Mouse (Mus musculus): ENCODE measurements around the gene 1520401A03Rik. TPM values are rescaled to one million over a fixed set of nuclear protein-coding genes. Genes with fewer than 3 reads are reported as not detected.

Gene 1520401A03Rik
- polyA plus RNA-seq, 1 experiment from 2014 or later = 0.21 TPM

DNA sequence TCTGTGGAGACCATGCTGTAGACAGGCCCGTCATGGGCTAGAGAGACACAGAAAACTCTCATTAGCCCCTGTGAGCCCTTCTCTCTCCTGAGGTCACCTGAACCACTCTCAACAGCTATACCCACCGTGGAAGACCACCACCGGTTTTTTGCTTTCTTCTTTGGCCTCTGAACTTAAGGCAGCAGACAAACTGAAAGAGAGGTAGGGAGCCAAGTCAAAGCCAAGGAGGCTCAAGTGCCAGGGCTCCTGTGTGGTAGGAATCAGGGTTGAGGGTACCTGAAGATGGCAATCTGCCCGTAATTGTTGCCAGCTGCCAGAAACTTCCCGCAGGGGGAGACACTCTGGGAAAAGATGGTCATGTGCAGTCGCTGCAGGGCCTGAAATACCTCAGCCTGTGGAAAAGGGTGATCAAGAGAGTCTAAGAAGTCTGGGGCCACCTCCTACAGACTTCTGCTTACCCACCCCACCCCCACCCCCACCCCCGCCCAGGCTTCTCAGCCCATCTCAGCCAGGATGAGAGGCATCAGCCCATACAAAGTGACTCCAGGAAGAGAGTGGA, 52.0 kb downstream of the 1520401A03Rik start:
- H3K27ac ChIP-seq (ENCODE audit: low read depth, low read length) = no peak overlapping the region
- WGBS = 93% methylated on average over 7 of the region's 7 CpGs
- no peak for ATAC-seq (ENCODE audit: low read depth)
- peaks cover 5% of the 10 kb centered on the region; the same call in 1 of the 2 replicates for H3K36me3 ChIP-seq (ENCODE audit: control insufficient read depth, insufficient read depth, low read length)
- H3K9me3 ChIP-seq (ENCODE audit: control insufficient read depth, low read length) = no peaks in the 10 kb centered on the region
- no peaks in the 10 kb centered on the region for H3K27me3 ChIP-seq (ENCODE audit: control insufficient read depth, insufficient read depth, low read length)
- no peaks in the 10 kb centered on the region; the same call in 1 of the 2 replicates for H3K4me1 ChIP-seq (ENCODE audit: control insufficient read depth, insufficient read depth, low read length)
- no peak overlapping the region for H3K4me2 ChIP-seq (ENCODE audit: low read depth, low read length)
- H3K9ac ChIP-seq (replicated peaks; ENCODE audit: low read depth, low read length) = no peak overlapping the region
- H3K4me3 ChIP-seq (ENCODE audit: low read depth, low read length) = no peak overlapping the region

DNA sequence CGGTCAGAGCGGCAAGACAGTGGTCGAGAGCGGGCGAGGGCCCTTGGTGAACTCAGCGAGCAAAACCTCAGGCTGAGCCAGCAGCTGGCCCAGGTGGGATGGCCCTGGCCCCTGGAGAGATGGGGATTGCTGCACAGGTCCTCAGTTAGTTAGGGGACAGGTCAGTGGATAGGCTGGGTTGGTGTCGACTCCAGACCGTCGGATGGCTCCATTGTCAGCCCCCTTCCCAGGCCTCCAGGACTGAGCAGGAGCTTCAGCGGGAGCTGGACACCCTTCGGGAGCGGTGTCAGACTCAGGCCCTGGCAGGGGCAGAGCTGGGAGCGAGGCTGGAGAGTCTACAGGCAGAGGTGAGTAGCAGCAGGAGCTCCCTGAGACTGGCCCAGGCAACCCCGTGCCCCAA, 57.1 kb downstream of the 1520401A03Rik start:
- Histone ChIP-seq H3K9me3 (ENCODE audit: control insufficient read depth, low read length) (no peaks in the 10 kb centered on the region), H3K27me3 (ENCODE audit: control insufficient read depth, insufficient read depth, low read length) (peaks cover 8% of the 10 kb centered on the region), H3K9ac (replicated peaks; ENCODE audit: low read depth, low read length) (no peak overlapping the region), H3K4me1 (ENCODE audit: control insufficient read depth, insufficient read depth, low read length) (no peaks in the 10 kb centered on the region), H3K4me3 (ENCODE audit: low read depth, low read length) (no peak overlapping the region), H3K27ac (ENCODE audit: low read depth, low read length) (no peak overlapping the region), H3K4me2 (ENCODE audit: low read depth, low read length) (no peak overlapping the region), H3K36me3 (ENCODE audit: control insufficient read depth, insufficient read depth, low read length) (peaks cover 5% of the 10 kb centered on the region; the same call in 1 of the 2 replicates)
- 87% methylated on average over 14 of the region's 14 CpGs for WGBS
- no peak for ATAC-seq (ENCODE audit: low read depth)

DNA sequence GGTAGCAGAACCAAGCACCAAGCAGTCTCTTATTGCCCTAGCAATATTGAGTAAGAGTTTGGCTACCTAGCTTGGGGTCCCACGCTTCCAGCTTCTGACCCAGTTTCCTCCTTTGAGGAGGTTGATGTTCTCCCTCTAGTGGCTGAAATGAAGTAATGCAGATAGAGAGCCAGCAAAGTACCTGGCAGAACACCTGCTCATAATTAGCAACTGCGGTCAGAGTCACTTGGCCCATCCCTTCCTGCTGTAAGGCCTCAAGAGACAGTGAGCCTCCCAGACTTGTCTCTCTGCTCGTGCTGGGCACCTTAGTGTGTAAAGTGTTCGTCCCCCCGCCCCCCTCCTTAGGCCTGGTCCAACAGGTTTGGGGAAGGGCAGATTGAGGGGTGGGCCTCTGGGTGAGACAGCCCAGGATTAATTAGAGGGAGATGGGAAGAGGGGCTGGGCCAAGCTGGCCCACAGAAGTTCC, 58.0 kb downstream of the 1520401A03Rik start:
- H3K4me1 ChIP-seq (ENCODE audit: control insufficient read depth, insufficient read depth, low read length) = no peaks in the 10 kb centered on the region
- ATAC-seq (ENCODE audit: low read depth) = peak; percentile 25; the same call in 1 of the 2 replicates
- no peak overlapping the region for H3K27ac ChIP-seq (ENCODE audit: low read depth, low read length)
- peaks cover 14% of the 10 kb centered on the region for H3K27me3 ChIP-seq (ENCODE audit: control insufficient read depth, insufficient read depth, low read length)
- 14% methylated on average over 5 of the region's 5 CpGs for WGBS
- H3K9ac ChIP-seq (replicated peaks; ENCODE audit: low read depth, low read length) = no peak overlapping the region
- peaks cover 5% of the 10 kb centered on the region; the same call in 1 of the 2 replicates for H3K36me3 ChIP-seq (ENCODE audit: control insufficient read depth, insufficient read depth, low read length)
- H3K4me2 ChIP-seq (ENCODE audit: low read depth, low read length) = no peak overlapping the region
- no peak overlapping the region for H3K4me3 ChIP-seq (ENCODE audit: low read depth, low read length)
- H3K9me3 ChIP-seq (ENCODE audit: control insufficient read depth, low read length) = no peaks in the 10 kb centered on the region

DNA sequence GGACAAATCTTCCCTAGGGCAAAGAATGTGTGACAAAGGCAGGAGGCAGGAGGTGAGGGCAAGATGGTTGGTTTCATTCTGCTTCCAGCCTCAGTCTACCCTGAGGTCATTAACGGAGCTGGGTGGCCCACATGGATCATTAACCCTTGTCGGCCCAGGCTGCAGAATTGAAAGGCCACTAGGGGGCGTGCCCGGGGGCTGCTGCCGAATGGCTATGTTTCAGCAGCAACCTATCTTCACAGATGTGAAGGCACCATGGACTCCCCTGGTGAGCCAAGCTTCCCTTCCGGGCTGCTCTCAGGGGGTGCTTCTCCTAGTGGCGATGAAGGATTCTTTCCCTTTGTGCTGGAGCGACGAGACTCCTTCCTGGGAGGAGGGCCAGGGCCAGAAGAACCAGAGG, 61.1 kb downstream of the 1520401A03Rik start:
- no peaks in the 10 kb centered on the region for H3K36me3 ChIP-seq (ENCODE audit: control insufficient read depth, insufficient read depth, low read length)
- H3K9me3 ChIP-seq (ENCODE audit: control insufficient read depth, low read length) = no peaks in the 10 kb centered on the region
- H3K27me3 ChIP-seq (ENCODE audit: control insufficient read depth, insufficient read depth, low read length) = peaks cover 14% of the 10 kb centered on the region
- H3K4me2 ChIP-seq (ENCODE audit: low read depth, low read length) = no peak overlapping the region
- H3K4me1 ChIP-seq (ENCODE audit: control insufficient read depth, insufficient read depth, low read length) = no peaks in the 10 kb centered on the region
- ATAC-seq (ENCODE audit: low read depth) = no peak
- H3K4me3 ChIP-seq (ENCODE audit: low read depth, low read length) = no peak overlapping the region
- H3K9ac ChIP-seq (replicated peaks; ENCODE audit: low read depth, low read length) = no peak overlapping the region
- no peak overlapping the region for H3K27ac ChIP-seq (ENCODE audit: low read depth, low read length)
- 1% methylated on average over 9 of the region's 9 CpGs for WGBS

DNA sequence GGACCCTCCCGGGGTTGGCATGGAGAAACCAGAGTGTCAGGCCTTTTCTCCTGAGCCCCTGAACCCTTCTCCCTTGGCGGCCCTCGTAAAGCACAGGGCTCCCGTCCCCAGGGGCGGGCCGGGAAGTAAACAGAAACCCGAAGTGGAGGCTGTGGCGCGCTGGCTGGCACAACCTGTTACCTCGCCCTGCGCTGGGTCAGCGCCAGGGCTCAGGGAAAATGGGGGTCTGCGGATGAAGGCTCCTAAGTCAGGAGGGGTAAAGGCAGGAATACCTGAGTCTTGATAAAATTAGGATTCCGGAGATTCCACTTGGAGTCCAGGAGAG, 61.7 kb downstream of the 1520401A03Rik start:
- ATAC-seq (ENCODE audit: low read depth) = no peak
- Histone ChIP-seq H3K27ac (ENCODE audit: low read depth, low read length) (no peak overlapping the region), H3K9me3 (ENCODE audit: control insufficient read depth, low read length) (no peaks in the 10 kb centered on the region), H3K4me2 (ENCODE audit: low read depth, low read length) (no peak overlapping the region), H3K27me3 (ENCODE audit: control insufficient read depth, insufficient read depth, low read length) (peaks cover 14% of the 10 kb centered on the region), H3K9ac (replicated peaks; ENCODE audit: low read depth, low read length) (no peak overlapping the region), H3K4me1 (ENCODE audit: control insufficient read depth, insufficient read depth, low read length) (no peaks in the 10 kb centered on the region), H3K36me3 (ENCODE audit: control insufficient read depth, insufficient read depth, low read length) (no peaks in the 10 kb centered on the region), H3K4me3 (ENCODE audit: low read depth, low read length) (no peak overlapping the region)
- WGBS = 2% methylated on average over 14 of the region's 14 CpGs

DNA sequence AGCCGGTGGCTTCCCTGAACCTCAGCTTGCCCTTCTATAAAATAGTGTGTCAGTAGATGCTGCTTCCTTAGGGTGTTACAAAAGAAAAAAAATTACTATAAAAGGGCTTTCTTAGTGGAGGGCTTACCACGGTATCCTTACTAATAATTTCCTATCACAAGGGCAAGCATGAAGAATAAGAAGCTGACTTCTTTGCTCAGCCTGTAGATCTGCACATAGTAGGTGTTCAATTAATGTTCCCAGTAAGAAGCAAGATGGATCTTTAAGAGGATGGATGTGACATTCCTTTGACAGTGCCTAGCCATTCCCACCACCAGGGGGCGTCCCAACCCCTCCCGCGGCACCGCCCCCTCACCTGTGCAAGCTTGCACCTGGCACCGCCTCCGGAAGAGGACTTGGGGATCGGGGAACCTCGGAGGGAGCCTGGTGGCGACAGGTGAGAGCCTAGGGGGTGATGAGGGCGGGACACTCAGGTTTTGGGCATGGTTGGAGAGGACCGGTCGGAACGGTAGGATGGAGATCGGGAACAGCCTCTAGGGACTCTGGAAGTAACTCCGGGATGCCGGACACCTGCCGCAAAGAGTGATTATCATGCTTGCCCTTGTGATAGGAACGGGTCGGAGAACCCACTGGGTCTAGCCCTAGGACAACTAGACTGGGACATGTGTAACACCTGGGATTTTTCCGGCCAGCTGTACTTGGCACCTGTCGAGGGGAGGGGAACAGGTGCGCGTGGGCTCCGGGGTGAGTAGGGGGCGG, 62.3 kb downstream of the 1520401A03Rik start, which contains the start of gene Bicdl2:
Gene Bicdl2 (plus strand): TSS at position 390 of the 759 bp plus-strand sequence.
- ATAC-seq (ENCODE audit: low read depth) = no peak
- Histone ChIP-seq H3K27me3 (ENCODE audit: control insufficient read depth, insufficient read depth, low read length) (peaks cover 14% of the 10 kb centered on the region), H3K36me3 (ENCODE audit: control insufficient read depth, insufficient read depth, low read length) (no peaks in the 10 kb centered on the region), H3K4me2 (ENCODE audit: low read depth, low read length) (no peak within 1 kb of the TSS), H3K9ac (replicated peaks; ENCODE audit: low read depth, low read length) (no peak within 1 kb of the TSS), H3K4me3 (ENCODE audit: low read depth, low read length) (no peak within 1 kb of the TSS), H3K27ac (ENCODE audit: low read depth, low read length) (no peak within 1 kb of the TSS), H3K9me3 (ENCODE audit: control insufficient read depth, low read length) (no peaks in the 10 kb centered on the region), H3K4me1 (ENCODE audit: control insufficient read depth, insufficient read depth, low read length) (no peaks in the 10 kb centered on the region)
- 6% methylated on average over 27 of the region's 27 CpGs for WGBS

DNA sequence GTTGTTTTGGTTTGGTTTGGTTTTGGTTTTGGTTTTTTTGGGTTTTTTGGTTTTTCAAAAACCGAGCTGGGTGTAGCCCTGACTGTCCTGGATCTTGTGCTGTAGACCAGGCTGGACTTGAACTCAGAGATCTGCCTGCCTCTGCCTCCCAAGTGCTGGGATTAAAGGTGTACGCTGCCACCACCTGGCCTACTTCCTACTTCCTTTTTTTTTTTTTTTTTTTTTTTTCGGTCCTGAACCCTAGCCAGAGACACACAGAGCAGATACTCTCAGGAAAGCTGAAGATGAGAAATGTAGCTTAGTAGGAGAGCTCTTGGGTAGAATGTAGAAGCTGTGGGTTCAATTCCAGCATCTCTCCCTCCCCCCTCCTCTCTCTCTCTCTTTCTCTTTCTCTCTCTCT, 64.1 kb downstream of the 1520401A03Rik start:
- Histone ChIP-seq H3K27me3 (ENCODE audit: control insufficient read depth, insufficient read depth, low read length) (peaks cover 14% of the 10 kb centered on the region), H3K9me3 (ENCODE audit: control insufficient read depth, low read length) (no peaks in the 10 kb centered on the region), H3K4me3 (ENCODE audit: low read depth, low read length) (no peak overlapping the region), H3K27ac (ENCODE audit: low read depth, low read length) (no peak overlapping the region), H3K4me1 (ENCODE audit: control insufficient read depth, insufficient read depth, low read length) (no peaks in the 10 kb centered on the region), H3K9ac (replicated peaks; ENCODE audit: low read depth, low read length) (no peak overlapping the region), H3K4me2 (ENCODE audit: low read depth, low read length) (no peak overlapping the region), H3K36me3 (ENCODE audit: control insufficient read depth, insufficient read depth, low read length) (no peaks in the 10 kb centered on the region)
- WGBS = 78% methylated on average over 3 of the region's 3 CpGs
- ATAC-seq (ENCODE audit: low read depth) = no peak

Other genes starting within 250 kb of the 1520401A03Rik start
- not detected in 2 replicates for gene Vmn2r117, start 243.1 kb downstream of the 1520401A03Rik start, polyA plus RNA-seq (2014; fragmentation: Nextera tagmentation; extraction: Ambion mirVana)
- gene Zfp213, start 158.5 kb downstream of the 1520401A03Rik start, polyA plus RNA-seq (2014; fragmentation: Nextera tagmentation; extraction: Ambion mirVana) = 16.9 and 19.8 TPM in 2 replicates
- gene Zfp13, start 123.3 kb downstream of the 1520401A03Rik start, polyA plus RNA-seq (2014; fragmentation: Nextera tagmentation; extraction: Ambion mirVana) = 26.6 TPM in 2 replicates
- gene Zscan10, start 121.9 kb downstream of the 1520401A03Rik start, polyA plus RNA-seq (2014; fragmentation: Nextera tagmentation; extraction: Ambion mirVana) = not detected in 2 replicates
- 0.80 and 2.3 TPM in 2 replicates for gene Mmp25, start 77.5 kb downstream of the 1520401A03Rik start, polyA plus RNA-seq (2014; fragmentation: Nextera tagmentation; extraction: Ambion mirVana)
- 0.29 TPM in 1 of 2 replicates, not detected in the other for gene Bicdl2, start 62.3 kb downstream of the 1520401A03Rik start, polyA plus RNA-seq (2014; fragmentation: Nextera tagmentation; extraction: Ambion mirVana)
- gene Hcfc1r1, start 49.2 kb downstream of the 1520401A03Rik start, polyA plus RNA-seq (2014; fragmentation: Nextera tagmentation; extraction: Ambion mirVana) = 132 and 147 TPM in 2 replicates
- gene Thoc6, start 48.9 kb downstream of the 1520401A03Rik start, polyA plus RNA-seq (2014; fragmentation: Nextera tagmentation; extraction: Ambion mirVana) = 42.1 and 43.0 TPM in 2 replicates
- gene Tnfrsf12a, start 45.3 kb downstream of the 1520401A03Rik start, polyA plus RNA-seq (2014; fragmentation: Nextera tagmentation; extraction: Ambion mirVana) = 2.6 and 3.8 TPM in 2 replicates
- gene Cldn6, start 43.5 kb downstream of the 1520401A03Rik start, polyA plus RNA-seq (2014; fragmentation: Nextera tagmentation; extraction: Ambion mirVana) = not detected in 2 replicates
- 0.70 and 1.4 TPM in 2 replicates for gene Cldn9, start 38.8 kb downstream of the 1520401A03Rik start, polyA plus RNA-seq (2014; fragmentation: Nextera tagmentation; extraction: Ambion mirVana)
- gene Pkmyt1, start 3.6 kb upstream of the 1520401A03Rik start, polyA plus RNA-seq (2014; fragmentation: Nextera tagmentation; extraction: Ambion mirVana) = 13.0 and 14.3 TPM in 2 replicates
- 49.6 and 51.4 TPM in 2 replicates for gene Paqr4, start 18.1 kb upstream of the 1520401A03Rik start, polyA plus RNA-seq (2014; fragmentation: Nextera tagmentation; extraction: Ambion mirVana)
- 0.93 and 1.2 TPM in 2 replicates for gene Kremen2, start 23.1 kb upstream of the 1520401A03Rik start, polyA plus RNA-seq (2014; fragmentation: Nextera tagmentation; extraction: Ambion mirVana)
- 192 and 216 TPM in 2 replicates for gene Flywch1, start 48.8 kb upstream of the 1520401A03Rik start, polyA plus RNA-seq (2014; fragmentation: Nextera tagmentation; extraction: Ambion mirVana)
- 69.9 and 96.5 TPM in 2 replicates for gene Flywch2, start 63.3 kb upstream of the 1520401A03Rik start, polyA plus RNA-seq (2014; fragmentation: Nextera tagmentation; extraction: Ambion mirVana)
- gene Srrm2, start 67.7 kb upstream of the 1520401A03Rik start, polyA plus RNA-seq (2014; fragmentation: Nextera tagmentation; extraction: Ambion mirVana) = 471 and 524 TPM in 2 replicates
- 1,182 and 1,322 TPM in 2 replicates for gene Elob, start 106.4 kb upstream of the 1520401A03Rik start, polyA plus RNA-seq (2014; fragmentation: Nextera tagmentation; extraction: Ambion mirVana)
- gene Prss33, start 113.3 kb upstream of the 1520401A03Rik start, polyA plus RNA-seq (2014; fragmentation: Nextera tagmentation; extraction: Ambion mirVana) = not detected in 2 replicates
- not detected in 2 replicates for gene Prss32, start 121.1 kb upstream of the 1520401A03Rik start, polyA plus RNA-seq (2014; fragmentation: Nextera tagmentation; extraction: Ambion mirVana)
- 0.68 and 0.96 TPM in 2 replicates for gene Prss41, start 121.4 kb upstream of the 1520401A03Rik start, polyA plus RNA-seq (2014; fragmentation: Nextera tagmentation; extraction: Ambion mirVana)
- gene Prss21, start 145.3 kb upstream of the 1520401A03Rik start, polyA plus RNA-seq (2014; fragmentation: Nextera tagmentation; extraction: Ambion mirVana) = not detected in 2 replicates
- gene Dcpp1, start 158.1 kb upstream of the 1520401A03Rik start, polyA plus RNA-seq (2014; fragmentation: Nextera tagmentation; extraction: Ambion mirVana) = not detected in 2 replicates
- not detected in 2 replicates for gene Dcpp2, start 158.1 kb upstream of the 1520401A03Rik start, polyA plus RNA-seq (2014; fragmentation: Nextera tagmentation; extraction: Ambion mirVana)
- gene Dcpp3, start 194.7 kb upstream of the 1520401A03Rik start, polyA plus RNA-seq (2014; fragmentation: Nextera tagmentation; extraction: Ambion mirVana) = not detected in 2 replicates
- not detected in 2 replicates for gene Sbp, start 218.9 kb upstream of the 1520401A03Rik start, polyA plus RNA-seq (2014; fragmentation: Nextera tagmentation; extraction: Ambion mirVana)
- not detected in 2 replicates for gene Sbpl, start 232.5 kb upstream of the 1520401A03Rik start, polyA plus RNA-seq (2014; fragmentation: Nextera tagmentation; extraction: Ambion mirVana)